8 mouse cellular contexts compared by ENCODE assay signal in genomic region chr11:20915182-20915602, GRCm38 (mm10).
DNase-seq lines count a peak whose midpoint lies in the region; ATAC-seq and TF ChIP-seq lines count a peak whose summit lies in the region.

No protein-coding gene starts in this region.

- peak; percentile 23 for DNase-seq in cerebellum, adult 9-11 months
- DNase-seq in embryo, embryonic 11 days: peak; percentile 62
- peak; percentile 99 for DNase-seq in heart, adult 11 months
- peak; percentile 62 for DNase-seq in intestine, embryonic 14.5 days (ENCODE audit: low spot score)
- DNase-seq in left cerebral cortex, adult 2 months (ENCODE audit: extremely low spot score in 1 of 2, low spot score in 2 of 2): peak; percentile 33 to 51
- peak; percentile 88 for DNase-seq in lung, postnatal 10 days
- DNase-seq in right cerebral cortex, postnatal 10 days (ENCODE audit: low spot score in 2 of 2): peak; percentile 78 to 85

- peak overlapping the region; percentile 69 for H3K27ac ChIP-seq in intestine, embryonic 14.5 days (ENCODE audit: low read depth)
- H3K27ac ChIP-seq in left cerebral cortex, adult 2 months: peak overlapping the region; percentile 25

- H3K4me2 ChIP-seq in intestine, embryonic 14.5 days (ENCODE audit: low read length): peak overlapping the region; percentile 18; the same call in 1 of the 2 replicates

- H3K36me3 ChIP-seq in intestine, embryonic 14.5 days (ENCODE audit: control insufficient read depth, insufficient read depth, low read length): no peaks in the 10 kb centered on the region

- no peak for ATAC-seq in cerebellum, adult (ENCODE audit: insufficient number of reproducible peaks, low FRiP score, low TSS enrichment)
- ATAC-seq in intestine, embryonic 14.5 days (replicated peaks; ENCODE audit: low FRiP score, low TSS enrichment, low read depth): peak; percentile 29; the same call in 1 of the 2 replicates

- no peak overlapping the region for H3K9ac ChIP-seq in intestine, embryonic 14.5 days (ENCODE audit: low read length)

- no peaks in the 10 kb centered on the region for H3K9me3 ChIP-seq in intestine, embryonic 14.5 days (ENCODE audit: control insufficient read depth, low read length)

- intact Hi-C loops in left cerebral cortex, adult 2 months (cut with DNase I): loop anchor here (2.0 to 5.0 kb wide), 3 partner anchors 56 to 174 kb away; partner anchors contain the start of gene Aftph

- peaks cover 21% of the 10 kb centered on the region for H3K4me1 ChIP-seq in intestine, embryonic 14.5 days (replicated peaks; ENCODE audit: control insufficient read depth, insufficient read depth, low read length)

- WGBS in intestine, embryonic 14.5 days: 27% methylated on average over 8 of the region's 8 CpGs

- no peak; the same call in 1 of the 2 replicates for TF ChIP-seq CTCF in left cerebral cortex, adult 2 months (IDR thresholded peaks at IDR 0.05)

- H3K4me3 ChIP-seq in intestine, embryonic 14.5 days (ENCODE audit: low read depth, low read length): no peak overlapping the region
- no peak overlapping the region for H3K4me3 ChIP-seq in left cerebral cortex, adult 2 months

- no peaks in the 10 kb centered on the region for H3K27me3 ChIP-seq in intestine, embryonic 14.5 days (replicated peaks; ENCODE audit: control insufficient read depth, insufficient read depth, low read length)

Comparison
In these comparisons a context has a peak if more than half of its experiments do, and no peak if none do; other contexts are left out.
1. DNase-seq: peak in every context shown above with its lines; median percentile 99 in heart, adult 11 months; 88 in lung, postnatal 10 days; 82 in right cerebral cortex, postnatal 10 days; 62 in embryo, embryonic 11 days; 62 in intestine, embryonic 14.5 days; 42 in left cerebral cortex, adult 2 months; 23 in cerebellum, adult 9-11 months.